15 mouse cellular contexts compared by ENCODE assay signal in the genomic region with DNA sequence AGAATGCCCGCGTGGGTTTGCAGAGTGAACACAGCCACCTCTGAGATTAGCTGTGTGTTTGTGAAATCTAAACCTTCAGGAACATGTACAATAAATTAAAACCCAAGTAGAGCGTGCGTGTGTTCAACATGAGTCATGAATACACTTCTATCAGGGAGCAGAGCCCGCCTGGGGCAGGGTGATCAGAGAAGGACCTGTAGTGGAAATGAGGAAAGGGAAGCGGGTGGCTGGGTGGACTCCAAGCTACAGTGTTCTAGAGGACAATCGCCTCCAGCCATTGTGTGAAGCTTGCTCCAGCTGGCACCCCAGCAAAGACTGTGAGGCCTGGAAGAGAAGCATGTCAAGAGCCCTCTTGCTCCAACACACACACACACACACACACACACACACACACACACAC.
A peak's percentile ranks its signal among the peaks of the same experiment; 100 is the strongest.
DNase-seq lines count a peak whose midpoint lies in the region; ATAC-seq and TF ChIP-seq lines count a peak whose summit lies in the region.
"Had no signal": no experiment of that assay in that cellular context is flagged by ENCODE, and none has a peak within 500 bp of the region (broad histone marks: within the 10 kb centered on the region; RNA-seq: fewer than 3 reads in every experiment).

No protein-coding gene starts in this region.

- peak overlapping the region; percentile 32; the same call in 1 of the 2 replicates for H3K27ac ChIP-seq in kidney, embryonic 16.5 days (ENCODE audit: low read length)
- H3K27ac ChIP-seq in MEL (ENCODE audit: control insufficient read depth, low read depth, low read length): no peak overlapping the region
- peak overlapping the region; percentile 53 for H3K27ac ChIP-seq in hindbrain, embryonic 12.5 days
- H3K27ac ChIP-seq: liver, embryonic 15.5 days had no signal

- no peak for TF ChIP-seq RAD21 in MEL (IDR thresholded peaks at IDR 0.05; ENCODE audit: low read depth, low read length)

- intact Hi-C loops in left cerebral cortex, postnatal 4 days (cut with DNase I): no loop called here

- ATAC-seq in kidney, embryonic 16.5 days (ENCODE audit: low FRiP score, low TSS enrichment): no peak
- ATAC-seq in hindbrain, embryonic 12.5 days (ENCODE audit: low FRiP score): no peak

- 33% methylated on average over 7 of the region's 7 CpGs for WGBS in kidney, embryonic 16.5 days
- 80% methylated on average over 7 of the region's 7 CpGs for WGBS in hindbrain, embryonic 12.5 days

- H3K9me3 ChIP-seq in kidney, embryonic 16.5 days (ENCODE audit: low read length): no peaks in the 10 kb centered on the region
- no peaks in the 10 kb centered on the region for H3K9me3 ChIP-seq in MEL (replicated peaks; ENCODE audit: insufficient read depth, low read length)
- no peaks in the 10 kb centered on the region for H3K9me3 ChIP-seq in hindbrain, embryonic 12.5 days (replicated peaks)
- H3K9me3 ChIP-seq: G1E; liver, embryonic 15.5 days; midbrain, embryonic 12.5 days had no signal

- H3K27me3 ChIP-seq in kidney, embryonic 16.5 days (ENCODE audit: insufficient read depth, low read length): no peaks in the 10 kb centered on the region
- H3K27me3 ChIP-seq in MEL (ENCODE audit: control insufficient read depth in 1 of 2, insufficient read depth in 2 of 2, low read length in 2 of 2): no peaks in the 10 kb centered on the region
- no peaks in the 10 kb centered on the region for H3K27me3 ChIP-seq in hindbrain, embryonic 12.5 days
- H3K27me3 ChIP-seq: liver, embryonic 15.5 days had no signal

- TF ChIP-seq CTCF in MEL (IDR thresholded peaks at IDR 0.05 in 2 of 3, conservative IDR thresholded peaks at IDR 0.05 in 1 of 3; ENCODE audit: control insufficient read depth in 1 of 3, insufficient read depth in 1 of 3, low read depth in 2 of 3, low read length in 3 of 3, poor library complexity in 1 of 3, severe bottlenecking in 1 of 3): no peak

- DNase-seq in heart, adult 11 months: peak; percentile 89
- no peak for DNase-seq in heart, adult 9 months (ENCODE audit: low spot score in 2 of 2)
- DNase-seq in kidney, postnatal 10 days: no peak
- peak; percentile 54 for DNase-seq in MEL (ENCODE audit: low read depth, low spot score)
- DNase-seq in left cerebral cortex, postnatal 4 days: no peak
- no peak for DNase-seq in kidney, adult 9 months
- DNase-seq: cerebellum, adult 9-10 months; kidney, postnatal 14 days; layer of hippocampus, postnatal 36 days; thymus, adult 2 months had no signal

- no peak overlapping the region for H3K4me2 ChIP-seq in kidney, embryonic 16.5 days (replicated peaks; ENCODE audit: low read depth, low read length)
- no peak overlapping the region for H3K4me2 ChIP-seq in hindbrain, embryonic 12.5 days (replicated peaks)
- H3K4me2 ChIP-seq: liver, embryonic 15.5 days; midbrain, embryonic 12.5 days had no signal

- no peak for TF ChIP-seq POLR2A in MEL (IDR thresholded peaks at IDR 0.05; ENCODE audit: control insufficient read depth in 1 of 2, insufficient read depth in 1 of 2, low read depth in 1 of 2, low read length in 2 of 2, poor library complexity in 1 of 2)

- H3K4me1 ChIP-seq in kidney, embryonic 16.5 days (ENCODE audit: insufficient read depth, low read length): peaks cover 45% of the 10 kb centered on the region
- peaks cover 3 to 16% of the 10 kb centered on the region in 2 experiments; a peak in 3 of 4 replicates for H3K4me1 ChIP-seq in MEL (ENCODE audit: control insufficient read depth in 1 of 2, insufficient read depth in 2 of 2, low read length in 2 of 2)
- peaks cover 33% of the 10 kb centered on the region for H3K4me1 ChIP-seq in hindbrain, embryonic 12.5 days

- no peaks in the 10 kb centered on the region for H3K36me3 ChIP-seq in kidney, embryonic 16.5 days (ENCODE audit: insufficient read depth, low read length)
- H3K36me3 ChIP-seq in MEL (ENCODE audit: control insufficient read depth in 1 of 2, insufficient read depth in 2 of 2, low read length in 2 of 2): peaks cover 0 to 7% of the 10 kb centered on the region in 2 experiments; a peak in 2 of 4 replicates
- no peaks in the 10 kb centered on the region for H3K36me3 ChIP-seq in hindbrain, embryonic 12.5 days
- H3K36me3 ChIP-seq: G1E; liver, embryonic 15.5 days; midbrain, embryonic 12.5 days had no signal

- H3K79me2 ChIP-seq in MEL (ENCODE audit: control insufficient read depth, insufficient read depth, low read length, poor library complexity): no peaks in the 10 kb centered on the region

- no peak for TF ChIP-seq EP300 in MEL (IDR thresholded peaks at IDR 0.05; ENCODE audit: low read depth in 1 of 2, low read length in 2 of 2)

- no peak overlapping the region for H3K9ac ChIP-seq in kidney, embryonic 16.5 days (replicated peaks; ENCODE audit: low read length)
- H3K9ac ChIP-seq in MEL (ENCODE audit: control insufficient read depth, low read depth, low read length, poor library complexity, severe bottlenecking): no peak overlapping the region
- H3K9ac ChIP-seq in hindbrain, embryonic 12.5 days: no peak overlapping the region
- H3K9ac ChIP-seq: liver, embryonic 15.5 days; midbrain, embryonic 12.5 days had no signal

- no peak overlapping the region for H3K4me3 ChIP-seq in kidney, embryonic 16.5 days (ENCODE audit: low read length)
- H3K4me3 ChIP-seq in MEL (ENCODE audit: control insufficient read depth in 1 of 2, insufficient read depth in 1 of 2, low read depth in 2 of 2, low read length in 2 of 2): no peak overlapping the region
- no peak overlapping the region for H3K4me3 ChIP-seq in hindbrain, embryonic 12.5 days
- H3K4me3 ChIP-seq: liver, embryonic 15.5 days; midbrain, embryonic 12.5 days had no signal

TF ChIP-seq in MEL, 35 proteins besides CTCF, POLR2A, EP300 and RAD21:
- TF ChIP-seq MEF2A (IDR thresholded peaks at IDR 0.05; ENCODE audit: extremely low read depth, insufficient replicate concordance, low read depth, low read length, poor library complexity, severe bottlenecking) (no peak), ETS1 (IDR thresholded peaks at IDR 0.05; ENCODE audit: low read depth, low read length) (no peak), ELF1 (IDR thresholded peaks at IDR 0.05; ENCODE audit: low read depth, low read length) (no peak), MYC (IDR thresholded peaks at IDR 0.05; ENCODE audit: low read depth, low read length) (no peak), TCF12 (IDR thresholded peaks at IDR 0.05; ENCODE audit: low read depth, low read length) (no peak), RCOR1 (IDR thresholded peaks at IDR 0.05; ENCODE audit: low read depth, low read length) (no peak), TBP (IDR thresholded peaks at IDR 0.05; ENCODE audit: low read depth, low read length) (no peak), MAFK (IDR thresholded peaks at IDR 0.05; ENCODE audit: borderline replicate concordance, low read depth, low read length) (no peak), BHLHE40 (IDR thresholded peaks at IDR 0.05; ENCODE audit: borderline replicate concordance, low read depth, low read length) (no peak), MAX (IDR thresholded peaks at IDR 0.05; ENCODE audit: low read length) (no peak), MAZ (IDR thresholded peaks at IDR 0.05; ENCODE audit: low read depth, low read length) (no peak), GATA1 (IDR thresholded peaks at IDR 0.05; ENCODE audit: low read depth, low read length) (no peak)

Comparison
In these comparisons a context has a peak if more than half of its experiments do, and no peak if none do; other contexts are left out.
1. DNase-seq: peak in heart, adult 11 months (single experiment) and MEL (single experiment); none in heart, adult 9 months (0 of 2), kidney, postnatal 10 days (single experiment), left cerebral cortex, postnatal 4 days (single experiment) and kidney, adult 9 months (single experiment).